Mouse (Mus musculus): ENCODE data around the gene Tti1.

- TF ChIP-seq CTCF (IDR thresholded peaks at IDR 0.05; ENCODE audit: insufficient read depth, low read depth, low read length) (no peak), POLR2A (IDR thresholded peaks at IDR 0.05; ENCODE audit: insufficient read depth, low read depth, low read length) (no peak)
These were observed 91.6 kb downstream of the Tti1 start for GRCm38 (mm10) chr2:157936676-157937075.

Data from olfactory bulb, adult 2 months (tissue).